Mouse (Mus musculus): Measurements from ENCODE around the gene Snx3. TPM values are rescaled to one million over a fixed set of nuclear protein-coding genes. Genes with fewer than 3 reads are reported as not detected.

Gene Snx3
- total RNA-seq, 4 experiments from 2014 or later, result 174 to 195 (median 178) TPM

DNA sequence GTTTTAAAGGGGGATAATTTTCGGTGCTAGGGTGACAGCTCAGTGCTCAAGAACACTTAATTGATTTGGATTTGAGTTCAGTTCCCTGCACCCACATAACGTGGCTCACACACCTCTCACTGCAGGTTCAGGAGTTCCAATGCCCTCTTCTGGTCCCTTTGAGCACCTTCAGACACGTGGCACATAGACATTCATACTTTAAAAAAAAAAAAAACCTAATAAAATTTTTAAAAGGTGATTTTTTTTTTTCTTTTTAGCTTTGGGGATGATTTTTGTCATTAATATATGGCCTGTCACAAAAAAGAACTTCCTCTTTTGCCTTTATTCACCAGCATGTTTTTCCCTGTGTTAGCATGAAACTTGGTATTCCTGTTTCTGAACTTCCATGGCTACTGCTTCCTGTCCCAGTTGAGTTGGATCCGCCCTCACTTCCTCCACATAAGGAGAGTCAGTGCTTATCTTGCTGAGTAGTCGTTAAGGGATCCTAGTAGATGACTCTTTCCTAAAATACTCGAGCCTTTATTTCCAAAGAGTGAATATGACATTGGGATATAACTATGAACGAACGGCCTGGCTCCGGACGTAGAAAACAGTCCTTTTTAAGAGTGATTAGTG lies 2.4 kb downstream of the Snx3 start:
- no peak for DNase-seq (ENCODE audit: low spot score in 2 of 2)

DNA sequence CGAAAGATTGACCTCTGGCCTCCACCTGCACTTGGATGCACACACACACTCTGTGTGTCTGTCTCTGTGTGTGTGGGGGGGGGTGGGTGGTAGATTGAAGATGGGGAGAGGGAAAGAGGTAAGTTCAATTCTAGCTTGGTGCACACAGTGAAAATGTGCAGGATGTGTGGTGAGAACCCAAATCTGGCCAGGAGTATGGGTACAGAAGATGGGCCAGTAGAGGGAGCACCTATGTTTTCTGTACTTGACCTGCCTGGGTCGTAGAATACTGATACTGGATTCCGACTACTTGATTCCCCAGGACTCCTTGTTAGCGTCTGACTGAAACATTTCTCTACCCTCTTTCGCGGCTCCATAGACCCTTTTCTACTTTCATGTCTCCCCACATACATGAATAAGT lies 8.3 kb downstream of the Snx3 start:
- DNase-seq (ENCODE audit: low spot score in 2 of 2), result no peak

DNA sequence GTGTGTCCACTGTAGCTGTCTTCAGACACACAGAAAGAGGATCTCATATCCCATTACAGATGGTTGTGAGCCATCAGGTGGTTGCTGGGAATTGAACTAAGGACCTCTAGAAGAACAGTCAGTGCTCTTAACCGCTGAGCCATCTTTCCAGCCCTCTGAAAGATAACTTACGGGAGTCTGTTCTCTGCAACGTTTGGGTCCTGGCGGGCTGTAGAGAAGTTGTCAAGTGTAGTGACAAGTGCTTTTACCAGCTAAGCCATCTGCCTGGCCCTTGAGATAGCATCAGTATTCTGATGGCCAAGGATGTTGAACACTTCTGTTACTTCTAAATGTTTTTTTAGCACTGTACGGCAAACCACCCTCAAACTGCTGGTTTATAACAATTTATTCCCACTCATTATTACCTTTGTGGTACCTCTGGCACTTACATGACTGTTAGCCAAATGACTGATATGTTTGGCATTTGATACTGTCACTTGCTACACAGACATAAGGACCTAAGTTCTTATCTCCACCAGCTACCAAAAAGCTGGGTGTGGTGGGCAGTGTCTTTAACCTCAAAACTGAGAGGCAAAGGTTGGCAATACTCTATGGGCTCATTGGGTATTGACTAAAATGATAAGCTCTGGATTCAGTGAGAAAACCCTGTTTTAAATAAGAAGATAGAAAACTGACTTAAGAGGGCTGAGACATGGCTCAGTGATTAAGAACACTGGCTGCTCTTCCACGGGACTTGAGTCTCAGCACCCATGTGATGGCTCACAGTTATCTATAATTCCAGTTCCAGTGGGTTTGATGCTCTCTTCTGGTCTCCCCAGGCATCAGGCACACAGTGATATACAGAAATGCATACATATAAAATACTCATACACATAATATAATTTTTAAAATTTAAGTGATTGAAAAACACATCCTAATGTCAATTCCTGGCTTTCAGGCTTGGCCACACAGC lies 9.6 kb downstream of the Snx3 start:
- DNase-seq (ENCODE audit: low spot score in 2 of 2), result no peak

DNA sequence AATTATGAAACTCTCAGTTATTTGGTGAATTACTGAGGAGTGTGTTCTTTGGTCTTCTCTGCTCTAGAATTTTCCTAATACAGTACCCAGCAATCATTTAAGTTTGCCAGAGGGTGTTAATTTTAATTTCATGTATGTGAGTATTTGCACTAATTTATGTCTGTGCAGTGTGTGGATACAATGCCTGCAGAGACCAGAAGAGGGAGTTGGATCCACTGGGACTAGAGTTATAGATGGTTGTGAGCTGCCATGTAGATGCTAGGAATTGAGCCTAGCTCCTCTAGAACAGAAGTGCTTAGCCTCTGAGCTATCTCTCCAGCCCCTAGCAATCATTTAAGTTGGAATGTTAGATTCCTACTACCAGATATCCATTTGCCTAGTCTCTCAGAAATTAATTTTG lies 12.3 kb downstream of the Snx3 start:
- no peak for DNase-seq (ENCODE audit: low spot score in 2 of 2)

DNA sequence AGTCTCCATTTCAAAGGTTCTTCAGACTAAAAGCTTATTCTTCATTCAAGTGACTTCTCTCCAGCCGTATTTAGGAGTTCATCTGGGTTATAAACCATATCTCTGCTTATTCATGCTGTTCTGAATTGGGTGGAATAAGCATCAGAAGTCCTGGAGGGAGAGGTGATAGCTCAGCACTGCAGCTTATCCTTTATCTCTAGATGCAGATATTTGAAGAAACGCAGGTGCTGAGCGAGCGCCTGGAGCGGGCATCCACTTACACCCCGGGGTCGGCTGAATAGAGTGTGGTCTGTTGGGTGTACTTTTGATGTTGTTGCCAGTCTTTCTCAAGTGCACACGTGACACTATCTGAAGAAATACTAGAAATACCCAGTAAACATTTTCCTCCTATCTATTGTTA lies 16.5 kb downstream of the Snx3 start:
- DNase-seq (ENCODE audit: low spot score in 2 of 2), result no peak

DNA sequence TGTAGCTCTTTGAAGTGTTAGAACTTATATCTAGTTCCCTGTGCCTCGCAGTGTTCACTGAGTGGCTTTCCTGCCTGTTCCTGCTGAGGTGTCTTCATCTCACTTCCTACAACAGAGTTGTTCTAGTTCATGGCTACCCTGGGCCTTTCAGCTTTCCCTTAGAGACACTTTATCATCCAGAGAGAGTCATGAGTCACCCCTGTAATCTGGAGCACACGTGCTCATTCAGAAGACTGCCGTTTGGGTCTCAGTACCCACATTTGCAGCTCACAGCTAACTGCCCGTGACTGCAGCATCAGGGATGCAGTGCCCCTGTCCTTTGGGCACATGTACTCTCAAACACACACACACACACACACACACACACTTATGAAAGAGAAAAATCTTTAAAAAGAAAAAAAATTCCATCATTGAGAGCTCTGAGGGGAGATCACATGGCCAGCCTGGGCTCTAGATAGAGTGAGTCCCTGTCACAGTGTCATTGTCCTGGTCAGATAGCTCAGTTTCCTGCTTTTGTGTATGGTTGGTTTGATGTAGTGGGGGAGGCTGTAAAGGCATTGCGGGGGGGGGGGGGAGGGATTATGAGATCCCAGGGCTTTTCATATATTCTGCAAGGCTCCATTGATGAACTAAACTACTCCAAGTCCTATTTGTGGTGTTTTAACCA lies 19.6 kb downstream of the Snx3 start:
- DNase-seq (ENCODE audit: low spot score in 2 of 2), result no peak

DNA sequence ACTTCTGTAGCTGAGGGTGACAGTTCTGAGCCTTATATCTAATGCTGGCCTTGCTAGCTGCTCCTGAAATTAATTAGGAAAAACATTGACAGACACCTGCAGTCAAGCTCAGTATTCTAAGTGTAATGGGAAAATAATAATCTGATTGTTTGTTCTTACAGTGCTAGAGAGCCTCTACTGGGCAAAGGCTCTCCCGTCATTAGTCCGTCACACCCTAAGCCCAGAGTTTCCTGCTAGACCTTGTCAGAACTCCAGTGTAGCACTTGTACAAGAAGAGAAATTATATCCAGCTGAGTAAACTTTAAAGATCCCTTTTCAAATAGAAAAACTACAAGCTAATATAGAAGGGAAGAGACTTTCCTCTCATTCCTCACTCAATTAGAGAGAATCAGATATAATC lies 21.1 kb downstream of the Snx3 start:
- DNase-seq (ENCODE audit: low spot score in 2 of 2), result no peak

DNA sequence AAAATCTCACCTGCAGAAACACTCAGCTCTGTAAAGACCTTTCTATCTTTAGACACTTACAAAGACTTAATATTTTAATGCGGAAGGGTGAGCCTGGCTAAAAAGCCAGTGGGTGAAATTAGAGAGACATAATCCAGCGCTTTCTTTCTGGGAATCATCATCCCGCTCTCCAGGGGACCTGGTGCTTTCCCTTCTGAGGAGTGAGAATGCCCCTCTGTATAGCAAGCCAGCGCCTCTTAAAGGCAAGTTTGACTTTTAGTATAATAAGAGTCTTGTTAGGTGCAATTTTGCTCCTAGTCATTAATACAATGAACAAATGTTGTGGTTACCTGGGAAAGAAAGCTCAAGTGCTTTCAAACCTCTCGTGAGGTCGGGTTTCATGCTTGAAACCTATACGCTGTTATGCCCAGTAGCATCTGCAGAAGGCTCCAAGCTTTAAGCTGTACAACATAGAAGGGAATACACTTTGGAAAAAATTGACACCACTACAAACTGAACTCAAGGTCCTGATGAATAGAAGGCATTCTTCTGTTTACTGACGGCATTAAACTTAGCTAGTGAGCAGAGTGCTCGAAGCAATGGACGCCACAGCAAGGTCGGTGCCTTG lies 21.8 kb downstream of the Snx3 start:
- DNase-seq (ENCODE audit: low spot score in 2 of 2), result no peak

DNA sequence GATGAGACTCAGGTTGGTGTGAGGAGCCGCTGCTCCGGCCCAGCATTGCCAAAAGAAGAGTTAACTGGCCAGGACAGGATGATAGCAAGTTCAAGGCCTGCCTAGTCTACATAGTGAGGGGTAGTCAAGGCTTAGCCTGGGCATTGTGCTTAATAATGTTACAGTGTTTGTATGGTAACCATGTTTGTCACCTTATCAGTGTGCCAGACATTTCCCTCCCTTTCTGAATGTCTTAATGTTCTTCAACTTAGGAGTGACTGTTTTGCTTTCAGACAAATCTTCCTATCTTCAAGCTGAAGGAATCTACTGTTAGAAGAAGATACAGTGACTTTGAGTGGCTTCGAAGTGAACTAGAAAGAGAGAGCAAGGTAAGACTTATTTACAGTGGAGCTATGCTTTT lies 23.9 kb downstream of the Snx3 start:
- DNase-seq (ENCODE audit: low spot score in 2 of 2), result no peak

DNA sequence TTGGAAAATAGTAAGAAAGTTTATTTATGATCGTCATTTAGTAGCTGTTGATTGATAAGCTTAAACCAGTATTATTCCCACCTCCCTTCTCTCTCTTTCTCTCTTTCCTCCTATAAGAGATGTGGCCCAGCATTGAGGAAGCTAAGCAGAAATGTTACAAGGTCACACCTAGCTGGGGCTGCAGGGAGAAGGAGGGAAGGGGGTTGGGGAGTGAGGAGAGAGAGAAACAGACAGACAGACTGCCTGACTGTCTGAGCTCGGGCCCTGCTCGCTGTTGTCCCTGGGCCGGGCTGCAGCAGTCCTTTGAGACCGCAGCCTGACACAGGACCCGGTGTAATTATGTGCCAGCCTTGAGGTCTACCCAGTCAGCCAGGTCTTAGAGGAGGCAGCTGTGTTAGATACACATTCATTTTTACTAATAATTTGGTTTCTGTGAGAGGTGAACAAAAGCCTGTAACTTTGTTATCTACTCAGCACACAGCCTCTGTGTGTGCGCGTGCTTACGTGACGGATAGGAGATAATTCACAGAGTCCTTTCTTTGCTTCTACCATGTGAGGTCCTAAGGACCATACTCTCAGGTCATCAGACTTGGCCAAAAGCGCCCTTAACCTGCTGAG lies 32.1 kb downstream of the Snx3 start:
- no peak for DNase-seq (ENCODE audit: low spot score in 2 of 2)

DNA sequence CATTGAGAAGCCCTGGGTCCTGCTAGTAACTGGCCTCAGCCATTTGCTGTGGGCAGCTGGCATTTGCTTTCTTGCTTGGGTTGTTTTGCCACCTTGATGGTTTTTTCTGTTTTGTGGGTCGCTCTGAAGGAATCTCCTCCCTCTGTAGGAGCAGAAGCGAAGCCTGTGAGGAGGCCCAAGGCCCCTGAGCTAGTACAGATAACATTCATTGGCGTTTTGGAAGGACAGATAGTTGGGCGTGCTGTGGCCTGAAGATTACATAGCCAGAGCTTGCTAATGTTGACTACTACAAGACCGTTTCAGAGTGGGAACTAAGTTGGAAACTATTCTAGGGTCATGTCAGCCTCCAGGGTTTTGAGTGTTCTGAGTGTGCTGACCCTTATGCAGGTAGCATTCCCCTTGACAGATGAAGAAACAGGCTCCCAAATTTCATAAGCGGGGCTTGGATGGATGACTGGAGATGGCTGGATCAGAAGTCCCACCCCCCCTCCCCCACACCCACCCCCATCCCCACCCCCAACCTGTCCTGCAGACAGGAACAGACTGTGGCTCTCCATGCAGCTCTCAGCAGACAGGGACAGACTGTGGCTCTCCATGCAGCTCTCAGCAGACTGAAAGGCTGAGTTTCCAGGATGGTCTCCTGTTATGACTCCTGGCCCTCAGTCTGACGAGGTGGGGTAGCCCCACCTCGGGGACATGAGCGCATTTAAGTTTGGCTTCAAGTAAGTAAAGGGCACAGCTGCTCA lies 35.9 kb downstream of the Snx3 start:
- no peak for DNase-seq (ENCODE audit: low spot score in 2 of 2)

DNA sequence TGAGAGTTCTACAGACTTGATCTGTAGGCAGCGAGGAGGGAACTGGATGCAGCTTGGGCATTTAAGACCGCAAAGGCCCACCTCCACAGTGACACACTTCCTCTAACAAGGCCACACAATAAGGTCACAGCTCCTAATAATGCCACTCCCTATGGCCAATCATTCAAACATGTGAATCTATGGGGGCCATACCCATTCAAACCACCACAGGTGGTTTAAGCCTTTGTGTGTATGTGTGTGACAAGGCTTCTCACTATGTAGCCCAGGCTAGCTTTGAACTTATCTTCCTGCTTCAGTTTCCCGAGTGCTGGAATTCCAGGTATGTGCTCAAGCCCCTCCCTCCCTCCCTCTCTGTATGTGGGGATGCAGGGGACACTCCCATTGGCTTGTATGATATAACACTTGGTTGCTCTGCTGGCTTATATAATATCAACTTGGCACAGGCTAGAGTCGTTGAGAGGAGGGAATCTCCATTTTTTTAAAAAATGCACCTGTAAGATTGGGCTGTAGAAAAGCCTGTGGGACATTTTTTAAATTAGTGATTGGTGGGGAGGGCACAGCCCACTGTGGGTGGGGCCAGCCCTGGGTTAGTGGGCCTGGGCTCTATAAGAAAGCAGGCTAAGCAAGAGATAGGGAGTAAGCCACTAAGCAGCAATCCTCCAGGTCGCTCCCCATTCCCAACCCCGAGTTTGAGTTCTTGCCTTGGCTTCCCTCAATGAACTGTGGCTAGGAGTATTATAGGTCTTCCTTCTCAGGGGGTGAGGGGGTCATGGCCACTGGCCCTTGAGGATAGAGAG lies 44.1 kb downstream of the Snx3 start:
- no peak for DNase-seq (ENCODE audit: low spot score in 2 of 2)

DNA sequence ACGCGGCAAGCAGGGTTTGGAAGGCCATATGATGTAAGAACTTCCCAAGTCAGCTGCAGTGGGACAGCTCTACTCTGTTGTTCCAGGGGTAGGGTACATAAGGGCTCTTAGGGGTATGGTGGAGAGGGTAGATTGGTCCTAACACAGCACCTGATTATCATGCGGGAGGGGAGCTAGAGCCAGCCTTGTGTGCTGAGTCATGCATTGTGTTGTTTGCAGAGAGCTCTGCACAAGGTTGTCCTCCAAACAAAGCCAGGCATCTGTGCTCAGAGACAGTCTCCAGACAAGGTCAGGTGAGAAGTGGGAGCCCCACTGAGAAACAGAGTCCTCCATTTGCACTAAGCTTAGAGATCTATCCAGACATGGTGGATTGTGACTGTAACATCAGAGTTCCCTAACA lies 44.7 kb downstream of the Snx3 start:
- no peak for DNase-seq (ENCODE audit: low spot score in 2 of 2)

DNA sequence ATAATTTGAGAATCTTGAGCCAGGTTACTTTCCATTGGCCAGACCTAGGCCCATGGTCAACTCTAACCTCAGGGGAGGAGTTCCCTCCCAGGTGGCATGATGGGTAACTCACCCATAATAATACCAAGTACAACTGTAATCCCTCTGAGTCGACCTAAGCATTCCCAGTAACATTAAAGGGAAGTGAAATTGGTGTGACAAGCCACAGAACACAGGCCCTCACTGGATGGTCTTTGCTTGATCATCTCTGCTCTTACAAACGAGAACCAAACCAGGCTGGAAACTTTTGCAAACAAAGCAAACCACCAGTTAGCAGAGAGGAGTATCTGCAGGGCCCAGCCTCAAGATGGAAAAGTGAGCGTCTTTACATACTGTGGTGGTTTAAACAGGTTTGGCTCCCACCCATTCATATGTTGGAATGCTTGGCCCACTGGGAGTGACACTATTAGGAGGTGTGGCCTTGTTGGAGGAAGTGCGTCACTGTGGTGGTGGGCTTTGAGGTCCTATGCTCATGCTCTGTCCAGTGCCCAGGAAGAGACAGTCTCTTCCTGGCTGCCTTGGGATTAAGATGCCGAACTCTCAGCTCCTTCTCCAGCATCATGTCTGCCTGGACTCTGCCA lies 57.9 kb downstream of the Snx3 start:
- no peak for DNase-seq (ENCODE audit: low spot score in 2 of 2)

DNA sequence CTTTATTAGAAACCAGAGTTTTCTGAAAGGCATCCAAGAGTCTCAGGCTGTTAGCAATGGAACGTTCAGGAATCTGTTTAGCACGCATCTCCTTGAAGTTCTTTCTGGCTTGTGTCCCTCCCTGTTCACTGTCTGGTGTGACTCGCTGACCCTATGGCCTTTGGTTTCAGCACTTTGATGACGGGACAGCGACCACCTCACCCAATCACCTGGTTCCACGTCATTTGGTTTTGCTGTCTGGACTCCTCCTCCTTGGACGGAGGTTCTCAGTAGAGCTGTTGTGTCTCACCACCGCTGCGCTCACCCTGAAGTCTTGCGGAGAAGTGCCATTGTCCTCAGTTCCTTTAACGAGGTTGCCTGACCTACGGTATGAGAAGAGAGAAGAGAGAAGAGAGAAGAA lies 60.4 kb downstream of the Snx3 start:
- DNase-seq (ENCODE audit: low spot score in 2 of 2), result no peak

DNA sequence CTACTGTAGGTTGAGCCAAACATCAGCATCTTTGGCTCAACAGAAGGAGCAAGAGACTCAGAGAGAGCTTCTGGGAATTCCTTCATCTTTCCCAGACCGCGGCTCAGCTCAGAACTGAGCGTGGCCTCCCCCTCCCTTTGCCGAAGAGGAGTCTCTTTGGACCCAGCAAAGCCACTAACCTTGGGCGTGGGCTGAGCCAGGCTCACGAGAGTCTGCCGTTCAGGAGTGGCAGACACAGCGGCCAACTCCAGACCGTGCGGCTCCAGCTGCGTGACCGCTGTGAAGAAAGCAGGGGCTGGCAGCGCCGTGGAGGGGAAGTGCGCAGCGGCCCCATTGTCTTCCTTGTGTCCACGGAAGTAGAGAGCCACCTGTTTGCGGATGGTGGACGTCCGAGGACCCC lies 70.7 kb downstream of the Snx3 start:
- DNase-seq (ENCODE audit: low spot score in 2 of 2), result no peak

DNA sequence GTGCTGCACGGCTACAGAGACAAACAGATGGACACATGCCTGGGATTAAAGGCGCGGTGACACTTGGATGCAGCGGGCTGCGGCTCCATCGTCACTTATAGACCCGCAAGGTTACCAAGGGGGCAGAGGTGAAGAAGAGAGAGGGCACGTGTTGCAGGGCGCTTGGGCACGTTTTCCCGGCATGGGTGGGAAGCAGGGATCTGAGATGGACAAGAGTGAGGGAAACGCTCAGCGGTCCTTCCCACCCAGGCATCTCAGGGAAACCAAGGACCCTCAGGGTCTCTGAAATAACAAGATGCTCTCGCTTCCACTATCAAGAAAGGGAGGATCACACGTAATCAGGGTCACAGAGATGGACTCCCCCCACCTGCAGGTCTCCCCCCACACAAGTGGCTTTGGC lies 71.1 kb downstream of the Snx3 start:
- DNase-seq (ENCODE audit: low spot score in 2 of 2), result no peak

DNA sequence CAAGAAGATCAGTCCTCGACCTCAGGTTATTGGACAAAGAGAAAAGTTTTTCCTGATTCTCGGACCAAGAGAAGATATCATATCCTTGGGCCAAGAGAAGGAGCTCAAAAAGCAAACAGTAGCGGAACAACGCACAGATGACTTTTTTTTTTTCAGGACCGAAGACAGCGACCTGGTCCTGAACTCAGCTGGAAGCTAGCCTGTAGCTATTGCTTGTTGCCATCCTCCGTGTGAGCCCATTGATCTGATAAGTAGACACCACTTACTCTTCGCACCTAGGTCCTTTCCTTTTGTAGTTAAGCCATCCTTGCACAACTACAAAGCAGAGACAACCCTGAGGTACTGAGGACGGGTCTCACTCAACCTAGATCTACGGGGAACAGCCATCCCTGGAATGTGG lies 72.8 kb downstream of the Snx3 start:
- DNase-seq (ENCODE audit: low spot score in 2 of 2), result no peak

DNA sequence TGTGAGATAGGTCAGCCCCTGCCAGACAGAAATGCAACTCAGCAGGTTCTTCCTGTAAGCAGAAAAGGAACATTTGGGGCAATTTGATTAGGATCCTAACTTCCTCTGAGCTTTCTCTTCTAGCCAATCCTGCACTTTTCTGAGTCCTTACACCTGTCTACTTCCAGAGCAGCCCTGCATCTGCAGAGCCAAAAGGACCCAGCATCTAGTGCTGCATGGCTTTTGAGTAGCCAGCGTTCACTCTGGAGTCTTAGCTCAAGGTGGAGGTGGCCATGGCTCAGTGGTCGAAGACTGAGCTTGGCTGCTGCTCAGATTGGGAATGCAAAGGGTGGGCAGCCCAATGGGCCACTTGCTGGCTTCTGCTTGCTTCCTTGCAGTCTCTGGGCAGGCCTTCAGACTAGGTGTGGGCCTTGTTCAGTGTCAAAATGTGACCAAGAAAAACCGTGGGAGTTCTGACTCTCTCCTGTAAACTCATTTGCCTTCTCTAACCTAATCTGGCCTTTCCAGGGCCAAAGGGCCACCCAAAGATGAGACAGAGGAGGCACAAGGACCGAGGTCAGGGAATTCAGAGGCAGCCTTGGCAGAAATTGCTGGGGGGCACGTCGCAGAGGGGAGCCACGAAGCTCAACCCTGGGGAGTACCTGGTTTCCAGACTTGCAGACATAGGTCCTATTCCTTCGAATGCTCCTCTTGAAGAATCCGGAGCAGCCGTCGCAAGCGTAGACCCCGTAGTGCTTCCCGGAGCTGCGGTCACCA lies 75.9 kb downstream of the Snx3 start:
- no peak for DNase-seq (ENCODE audit: low spot score in 2 of 2)

Data from left cerebral cortex, adult 8-10 months (tissue).